Mouse (Mus musculus): ENCODE measurements around the gene Ssc5d.

Ssc5d gene

DNA sequence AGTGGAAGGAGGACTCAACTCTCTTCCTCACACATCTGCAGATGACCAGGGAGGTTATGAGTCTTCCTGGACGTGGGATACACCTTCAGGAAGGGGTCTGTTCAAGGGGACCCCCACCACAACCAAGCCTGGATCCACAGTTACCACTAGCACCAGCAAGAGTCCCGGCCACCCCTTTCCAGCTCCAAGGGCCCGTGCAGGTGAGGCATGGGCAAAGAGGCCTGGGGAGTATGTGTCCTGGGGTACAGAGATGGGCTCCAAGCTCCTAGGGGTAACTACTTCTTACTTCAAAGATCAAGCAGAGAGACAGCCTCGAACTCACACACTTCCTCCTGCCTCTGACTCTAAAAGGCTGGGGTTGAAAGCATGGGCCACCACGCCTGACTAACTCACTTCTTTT is 17.1 kb downstream of the Ssc5d start:
- no peak for ATAC-seq (ENCODE audit: insufficient number of reproducible peaks, low FRiP score, low TSS enrichment)

DNA sequence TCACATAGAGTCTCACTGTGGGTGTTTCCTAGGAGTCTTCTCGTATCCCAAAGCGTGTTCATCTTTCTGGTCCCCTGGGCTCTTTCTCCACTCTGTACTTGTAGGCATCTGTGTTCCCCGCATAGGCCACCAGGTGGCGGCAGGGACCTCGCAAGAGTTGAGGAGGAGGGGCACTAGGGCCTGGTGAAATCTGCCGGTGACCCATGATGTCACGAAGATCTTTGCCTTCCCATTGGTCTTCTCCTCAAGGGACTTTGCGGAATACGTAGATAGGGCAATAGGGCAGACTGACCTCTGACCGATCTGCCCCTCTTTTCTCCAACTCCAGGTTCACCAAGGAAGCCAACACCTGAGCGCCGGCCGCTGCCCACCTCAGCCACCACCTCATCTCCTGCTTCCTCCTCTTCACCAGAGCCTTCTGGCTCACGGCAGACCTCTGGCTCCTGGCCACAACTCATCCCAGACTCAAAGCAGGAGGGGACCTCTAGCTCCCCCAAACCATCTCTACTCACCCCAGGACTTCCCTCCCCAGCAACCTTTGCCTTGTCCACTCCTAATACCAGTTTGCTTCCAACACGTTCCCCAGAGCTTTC is 17.7 kb downstream of the Ssc5d start:
- peak; percentile 87 for ATAC-seq (ENCODE audit: insufficient number of reproducible peaks, low FRiP score, low TSS enrichment)

DNA sequence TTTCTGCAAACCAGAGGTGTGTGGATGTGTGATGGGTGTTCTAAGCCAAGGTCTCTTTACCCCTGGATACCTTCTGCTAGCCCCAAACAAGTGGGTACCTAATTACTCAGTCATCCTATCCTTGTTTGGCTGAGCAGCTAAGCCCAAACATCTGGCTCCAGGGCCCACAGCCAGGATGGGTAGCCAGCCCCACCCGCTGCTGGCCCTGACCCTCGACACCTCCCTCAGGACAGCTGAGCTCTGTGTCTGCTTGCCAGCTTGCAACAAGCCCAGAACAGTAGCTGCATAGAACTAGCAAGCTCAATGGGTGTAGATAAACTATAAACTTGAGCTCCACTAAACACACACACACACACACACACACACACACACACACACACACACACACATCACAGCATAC is 22.3 kb downstream of the Ssc5d start:
- ATAC-seq (ENCODE audit: insufficient number of reproducible peaks, low FRiP score, low TSS enrichment) = no peak

DNA sequence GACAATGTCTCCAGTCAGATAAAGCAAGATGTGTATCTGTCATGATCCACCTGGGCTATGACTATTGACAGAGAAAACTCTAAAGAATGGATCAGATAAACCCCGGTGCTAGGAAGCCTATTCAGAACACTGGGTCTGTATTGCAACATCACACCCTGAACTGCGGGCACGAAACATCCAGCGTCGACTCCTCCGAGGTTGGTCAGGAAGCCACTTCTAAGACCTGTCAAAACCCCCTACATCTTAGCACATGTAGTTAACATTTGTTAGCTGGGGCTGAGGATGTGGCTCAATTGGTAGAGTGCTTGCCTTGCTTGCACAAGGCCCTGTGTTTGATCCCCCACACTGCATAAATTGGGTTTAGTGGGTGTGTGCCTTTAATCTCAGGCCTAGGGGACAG is 22.8 kb downstream of the Ssc5d start:
- no peak for ATAC-seq (ENCODE audit: insufficient number of reproducible peaks, low FRiP score, low TSS enrichment)

DNA sequence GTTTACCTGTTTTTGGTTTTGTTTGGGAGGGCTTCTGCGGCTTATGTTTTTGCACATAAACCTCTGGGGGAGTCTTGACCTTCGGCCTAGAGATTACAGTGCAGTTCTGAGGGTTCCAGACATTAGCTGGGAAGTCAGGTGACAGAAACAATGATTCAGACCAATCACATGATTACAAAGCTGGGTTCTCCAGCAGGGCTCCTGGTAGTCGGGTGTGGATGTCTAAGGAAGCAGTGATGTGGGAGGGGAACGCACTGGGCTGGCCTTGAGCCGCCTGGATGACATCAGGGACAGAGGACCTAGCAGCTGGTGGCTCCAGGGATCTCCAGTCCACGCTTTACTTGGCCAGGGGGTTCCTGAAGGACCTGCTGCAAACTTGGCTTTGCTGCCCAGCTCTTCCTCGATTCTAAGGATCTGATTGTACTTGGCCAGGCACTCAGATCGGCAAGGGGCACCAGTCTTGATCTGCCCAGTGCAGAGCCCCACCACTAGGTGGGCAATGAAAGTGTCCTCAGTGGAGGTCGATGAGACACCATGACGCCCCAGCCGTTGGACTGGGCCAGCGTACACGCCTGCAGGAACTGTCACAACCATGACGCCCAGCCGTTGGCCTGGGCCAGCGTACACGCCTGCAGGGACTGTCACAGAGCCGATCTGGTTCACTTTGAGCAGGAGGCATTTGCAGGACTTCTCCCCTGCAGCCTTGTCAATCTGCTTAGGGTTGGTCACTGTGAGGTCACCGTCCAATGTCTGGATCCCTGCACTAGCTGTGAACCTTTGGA is 25.2 kb downstream of the Ssc5d start:
- ATAC-seq (ENCODE audit: insufficient number of reproducible peaks, low FRiP score, low TSS enrichment) = no peak

DNA sequence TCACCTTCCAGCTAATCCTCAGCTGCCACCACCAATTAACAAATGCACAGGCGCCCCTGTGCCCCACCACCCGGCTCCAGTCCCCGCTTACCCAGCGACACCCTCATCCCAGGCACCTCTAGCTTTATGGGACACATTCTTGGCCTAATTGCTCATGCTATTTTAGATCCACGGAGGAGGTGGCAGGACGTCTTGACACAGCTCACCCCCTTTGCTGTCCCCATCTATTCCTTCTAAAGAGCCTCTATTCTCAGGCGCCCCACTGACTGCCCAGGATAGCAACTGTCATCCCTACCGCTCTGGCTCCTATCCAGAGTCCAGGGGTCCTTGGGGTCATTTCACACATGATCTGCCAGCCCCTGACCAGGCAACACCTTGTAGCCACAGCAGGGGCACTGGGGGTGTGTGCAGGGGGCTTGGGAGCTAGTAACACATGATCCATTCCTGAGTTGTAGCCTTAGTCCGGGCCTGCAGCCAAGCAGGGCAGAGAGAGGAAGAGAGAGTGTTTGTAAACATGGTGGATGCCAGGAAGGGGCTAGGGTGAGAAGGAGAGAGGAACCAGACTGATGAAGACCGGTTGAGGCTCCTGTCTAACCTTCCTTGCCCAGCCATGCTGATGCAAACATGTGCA is 28.3 kb downstream of the Ssc5d start:
- no peak for ATAC-seq (ENCODE audit: insufficient number of reproducible peaks, low FRiP score, low TSS enrichment)

DNA sequence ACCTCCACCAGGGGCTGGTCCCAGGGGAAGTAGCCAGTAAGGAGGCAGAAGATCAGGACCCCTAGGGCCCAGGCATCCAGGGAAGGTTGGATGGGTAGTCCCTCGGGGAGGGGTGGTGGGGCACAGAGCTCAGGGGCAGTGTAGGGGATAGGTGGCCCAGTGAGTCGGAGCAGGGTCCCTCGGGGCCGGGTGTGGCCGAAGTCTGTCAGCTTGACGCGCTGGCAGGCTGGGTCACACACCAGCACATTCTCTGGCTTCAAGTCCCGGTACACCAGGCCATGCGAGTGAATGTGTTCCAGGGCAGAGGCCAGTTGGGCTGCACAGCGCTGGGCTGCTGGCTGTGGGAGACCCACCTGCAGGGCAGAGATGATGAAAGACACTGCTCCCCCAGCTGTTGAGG is 31.8 kb downstream of the Ssc5d start:
- ATAC-seq (ENCODE audit: insufficient number of reproducible peaks, low FRiP score, low TSS enrichment) = no peak

DNA sequence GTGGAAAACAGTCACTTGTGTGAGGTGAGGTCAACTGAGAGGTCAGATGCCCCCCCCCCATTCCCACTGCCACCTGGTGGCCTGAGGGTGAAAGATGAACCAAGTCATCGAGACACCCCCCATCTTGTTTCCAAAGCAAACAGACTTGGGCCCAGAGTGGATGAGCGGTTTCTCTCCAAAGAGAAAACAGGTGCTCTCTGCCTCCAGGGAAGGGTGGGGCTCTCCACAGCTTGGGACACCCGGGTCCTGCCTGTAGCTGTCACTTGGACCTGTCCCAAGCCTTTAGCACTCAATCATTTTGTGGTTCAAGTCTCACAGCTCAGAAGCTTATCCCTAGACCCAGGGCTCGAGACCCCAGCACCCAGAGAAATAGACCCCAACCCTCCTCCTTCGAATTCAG is 37.9 kb downstream of the Ssc5d start:
- no peak for ATAC-seq (ENCODE audit: insufficient number of reproducible peaks, low FRiP score, low TSS enrichment)

DNA sequence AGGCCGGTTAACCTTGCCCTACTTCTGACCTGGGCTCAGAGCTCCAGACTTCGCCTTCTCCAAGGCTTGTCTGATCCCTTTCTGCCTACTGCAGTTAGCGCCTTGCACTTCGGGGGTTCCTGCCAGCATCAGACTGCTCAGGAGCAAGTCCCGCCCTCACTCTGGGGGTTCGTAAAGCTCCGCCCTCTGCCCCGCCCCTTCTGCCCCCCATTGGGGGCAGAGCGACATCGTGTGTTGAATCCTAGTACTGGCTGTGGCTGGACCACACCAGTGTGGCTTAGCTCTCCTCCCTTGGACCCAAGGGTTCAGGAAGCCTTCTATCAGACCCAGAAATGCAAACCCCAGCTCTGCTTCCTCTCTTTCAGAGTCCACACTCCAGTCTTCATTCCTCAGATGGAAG is 38.7 kb downstream of the Ssc5d start, which contains the start of gene Sbk2:
Sbk2 (minus strand) TSS at position 135 of the 400 bp plus-strand sequence.
- no peak for ATAC-seq (ENCODE audit: insufficient number of reproducible peaks, low FRiP score, low TSS enrichment)

DNA sequence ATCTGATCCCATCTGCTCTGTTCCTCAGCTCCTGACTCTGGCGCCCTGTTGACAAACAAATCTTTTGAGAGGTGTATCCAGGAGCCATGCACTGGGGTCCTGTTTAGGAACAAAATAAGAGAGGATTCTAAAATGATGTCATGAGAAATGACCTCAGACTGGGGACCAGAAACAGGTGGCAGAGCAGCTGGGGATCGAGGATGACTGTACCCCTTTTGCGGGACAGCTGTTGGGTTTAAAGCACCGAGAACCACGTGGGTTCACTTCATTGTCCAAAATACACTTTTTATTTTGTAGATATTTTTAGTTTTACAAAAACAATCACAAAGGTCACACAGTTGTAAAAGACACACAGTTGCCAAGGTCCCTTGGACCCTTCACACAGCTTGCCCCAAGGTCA is 39.4 kb downstream of the Ssc5d start:
- ATAC-seq (ENCODE audit: insufficient number of reproducible peaks, low FRiP score, low TSS enrichment) = no peak

DNA sequence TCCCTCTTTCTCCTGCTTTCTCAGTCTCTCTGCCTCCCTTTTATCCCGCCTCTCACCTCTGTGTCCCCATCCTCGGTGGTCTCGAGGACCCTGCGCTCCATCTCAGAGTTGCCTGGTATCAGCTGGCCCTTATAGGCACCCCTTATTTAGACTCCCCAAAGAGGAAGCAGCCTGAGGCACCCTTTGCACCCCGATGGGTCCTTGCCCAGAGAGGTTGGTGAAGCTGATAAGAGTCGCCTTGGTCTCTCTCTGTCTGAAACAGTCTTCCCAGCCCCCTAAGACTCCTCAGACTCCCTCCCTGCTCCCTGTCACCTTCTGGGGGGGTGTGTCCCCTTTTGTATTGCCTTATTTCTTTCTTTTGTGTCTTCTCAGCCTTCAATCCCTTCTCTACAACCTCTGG is 45.5 kb downstream of the Ssc5d start, which contains the start of gene Sbk3:
Sbk3 (minus strand) TSS at position 101 of the 400 bp plus-strand sequence.
- no peak for ATAC-seq (ENCODE audit: insufficient number of reproducible peaks, low FRiP score, low TSS enrichment)

DNA sequence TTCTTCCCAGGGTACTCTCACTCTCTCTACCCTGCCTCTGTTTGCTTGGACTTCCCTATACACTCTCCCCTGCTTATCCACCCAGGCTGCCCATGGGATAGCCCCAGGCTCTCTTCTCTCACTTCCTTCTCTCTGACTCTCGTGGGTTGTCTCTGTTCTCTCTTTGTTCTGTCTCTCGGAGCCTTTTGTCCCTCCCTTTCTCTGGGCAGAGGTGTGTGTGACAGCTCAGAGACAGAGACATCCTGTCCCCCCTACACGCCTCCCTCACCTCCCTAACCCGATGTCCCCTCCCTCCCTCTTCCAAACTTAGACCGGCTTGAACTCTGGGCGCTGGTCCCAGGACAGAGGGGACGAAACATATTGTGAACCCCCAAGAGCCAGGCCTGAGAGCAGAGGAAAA is 46.1 kb downstream of the Ssc5d start:
- no peak for ATAC-seq (ENCODE audit: insufficient number of reproducible peaks, low FRiP score, low TSS enrichment)

DNA sequence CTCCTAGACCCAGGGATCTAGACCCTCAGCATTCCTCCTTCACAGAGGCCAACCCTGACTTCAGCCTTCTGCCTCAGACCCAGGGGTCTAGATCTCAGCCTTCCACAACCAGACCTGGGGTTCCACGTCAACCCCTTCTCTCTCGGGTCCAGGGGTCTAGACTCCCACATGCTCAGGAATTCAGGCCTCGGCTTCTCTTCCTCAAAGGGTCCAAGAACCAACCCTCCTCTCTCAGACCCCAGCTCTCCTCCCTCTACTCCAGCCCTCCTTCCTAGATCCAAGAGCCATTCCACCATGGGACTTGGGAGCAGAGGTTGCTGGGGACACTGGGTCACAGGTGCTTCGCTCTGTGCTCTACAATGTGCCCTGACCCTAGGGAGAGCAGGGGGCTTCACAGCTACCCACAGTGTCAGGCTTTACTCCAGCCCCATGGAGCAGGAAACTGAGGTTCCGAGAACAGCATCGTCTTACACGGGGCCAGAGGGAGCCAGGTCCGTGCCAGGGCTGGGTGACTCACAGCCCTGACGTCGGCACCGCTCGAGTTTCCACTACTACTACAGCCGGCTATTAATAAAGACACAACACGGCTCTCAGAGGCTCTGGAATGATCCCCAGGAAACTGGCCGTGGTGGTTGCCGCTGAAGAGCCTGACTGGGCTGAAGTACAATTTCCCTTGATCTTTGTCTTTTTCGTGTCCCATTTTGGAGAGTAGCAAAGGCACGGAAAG is 46.9 kb downstream of the Ssc5d start:
- ATAC-seq (ENCODE audit: insufficient number of reproducible peaks, low FRiP score, low TSS enrichment) = no peak

DNA sequence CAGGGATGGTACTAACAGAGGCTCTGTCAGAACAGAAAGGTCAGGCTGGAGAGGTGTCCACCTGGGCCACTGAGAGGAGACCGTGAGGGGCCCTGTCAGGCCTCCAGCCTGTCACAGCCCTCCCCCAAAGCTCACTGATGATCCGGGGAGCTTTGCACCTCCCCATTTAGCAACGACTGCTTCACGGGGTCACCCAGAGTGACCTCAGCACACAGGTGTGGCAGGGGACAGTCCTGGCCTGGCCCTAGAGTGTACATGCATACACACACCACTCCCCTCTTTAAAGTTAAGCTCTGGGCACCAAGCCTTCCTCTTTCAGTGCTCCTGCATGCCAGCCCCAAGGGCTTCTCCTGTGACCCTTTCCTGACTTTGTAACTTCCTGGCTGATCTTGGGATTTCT is 49.9 kb downstream of the Ssc5d start:
- ATAC-seq (ENCODE audit: insufficient number of reproducible peaks, low FRiP score, low TSS enrichment) = no peak

DNA sequence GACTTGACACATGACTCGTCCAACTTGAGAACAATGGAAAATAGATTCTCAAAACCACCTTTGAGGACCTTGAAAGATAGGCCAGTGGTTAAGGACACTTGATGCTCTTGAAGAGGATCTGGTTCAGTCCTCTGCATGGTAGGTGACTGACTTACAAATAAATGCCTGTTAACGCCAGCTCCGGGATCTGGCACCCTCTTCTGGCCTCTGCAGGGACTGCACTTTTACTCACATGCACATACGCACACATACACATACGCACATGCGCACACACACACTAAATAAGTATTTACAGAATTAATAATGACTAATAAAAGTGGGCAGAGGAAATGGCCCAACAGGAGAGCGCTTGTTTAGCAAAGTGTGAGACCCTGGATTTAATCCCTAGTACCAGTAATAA is 51.2 kb downstream of the Ssc5d start:
- ATAC-seq (ENCODE audit: insufficient number of reproducible peaks, low FRiP score, low TSS enrichment) = no peak

DNA sequence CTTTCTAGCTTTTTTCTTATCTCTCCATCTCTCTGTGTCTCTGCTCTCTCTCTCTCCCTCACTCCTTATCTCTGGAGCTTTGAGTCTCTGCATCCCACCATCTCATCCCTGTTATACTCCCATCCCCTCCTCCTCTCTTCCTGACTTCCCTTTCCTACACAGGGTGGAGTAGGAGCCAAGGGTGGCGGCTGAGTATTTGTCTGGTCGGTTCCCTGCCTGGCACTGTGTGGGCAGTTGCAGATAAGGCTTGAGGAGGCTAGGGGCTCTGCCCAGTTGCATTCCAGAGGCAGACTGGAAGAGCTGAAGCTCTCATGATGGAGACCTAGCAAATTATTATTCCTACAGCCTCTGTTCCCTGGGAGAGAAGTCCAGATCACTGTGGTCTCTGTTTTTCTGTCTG is 62.7 kb downstream of the Ssc5d start:
- no peak for ATAC-seq (ENCODE audit: insufficient number of reproducible peaks, low FRiP score, low TSS enrichment)

DNA sequence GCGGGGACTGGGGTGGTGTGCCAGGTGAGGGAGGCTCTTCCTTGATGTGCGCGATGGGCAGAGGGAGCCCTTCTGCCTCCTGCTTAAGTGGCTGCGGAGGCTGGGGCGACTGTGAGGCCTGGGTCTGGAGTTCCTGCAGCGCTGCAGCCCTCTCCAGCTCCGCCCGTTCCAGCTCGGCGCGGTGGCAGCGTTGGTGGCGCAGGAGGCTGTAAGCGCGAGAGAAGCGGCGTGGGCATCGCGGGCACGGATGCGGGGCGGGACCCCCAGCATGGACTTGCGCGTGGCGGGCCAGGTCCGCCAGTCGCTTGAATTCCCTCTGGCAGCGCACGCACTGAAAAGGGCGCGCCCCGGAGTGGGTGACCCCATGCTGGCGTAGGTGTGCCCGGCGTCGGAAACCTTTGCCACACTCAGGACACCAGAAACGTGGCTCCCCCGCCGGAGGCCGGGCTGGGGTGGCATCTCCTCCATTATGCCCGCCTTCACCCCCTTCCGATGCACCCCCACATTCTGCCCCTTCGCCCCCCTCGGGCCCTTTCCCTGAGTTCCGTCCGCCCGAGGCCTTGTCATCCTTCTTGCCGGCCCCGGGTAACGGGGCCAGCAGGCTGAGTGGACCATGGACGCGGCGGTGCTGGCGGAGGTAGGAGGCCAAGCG is 67.9 kb downstream of the Ssc5d start:
- ATAC-seq (ENCODE audit: insufficient number of reproducible peaks, low FRiP score, low TSS enrichment) = no peak

DNA sequence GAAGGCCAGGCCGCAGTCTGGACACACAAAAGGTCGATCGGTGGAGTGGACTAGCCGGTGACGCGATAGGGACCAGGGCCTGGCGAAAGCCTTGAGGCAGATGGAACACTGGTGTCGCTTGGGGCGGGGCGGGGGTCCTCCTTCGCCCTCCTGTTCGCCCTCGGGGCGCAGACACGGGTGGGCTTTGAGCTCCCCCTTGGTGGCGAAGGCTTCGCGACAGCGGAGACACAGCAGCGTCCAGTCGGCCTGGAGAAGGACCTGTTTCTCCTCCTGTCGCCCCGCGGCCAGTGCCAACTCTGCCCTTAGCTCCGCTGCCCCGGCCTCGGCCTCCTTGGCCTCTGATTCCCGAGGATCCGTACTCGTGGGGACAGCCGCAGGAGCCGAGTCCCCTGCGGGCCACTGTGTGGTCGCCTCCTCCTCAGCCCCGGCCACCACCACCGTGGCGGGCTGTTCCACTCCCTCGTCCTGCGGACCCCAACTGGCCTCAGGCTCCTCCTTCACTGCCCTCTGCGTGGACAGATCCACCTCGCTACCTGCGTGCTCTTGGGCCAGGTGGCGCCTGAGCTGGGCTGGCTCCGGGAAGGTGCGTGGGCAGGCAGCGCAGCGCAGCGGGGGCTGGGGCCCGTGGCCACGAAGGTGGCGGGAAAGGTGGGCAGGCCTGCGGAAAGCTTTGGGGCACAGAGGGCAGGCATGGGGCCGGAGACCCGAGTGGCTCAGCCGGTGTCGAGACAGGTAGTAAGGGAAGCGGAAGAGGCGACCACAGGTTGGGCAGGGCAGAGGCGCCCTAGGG is 68.6 kb downstream of the Ssc5d start:
- no peak; the same call in 1 of the 2 replicates for ATAC-seq (ENCODE audit: insufficient number of reproducible peaks, low FRiP score, low TSS enrichment)
